Mouse (Mus musculus): ENCODE measurements around the gene Hsd11b1. TPM values are rescaled to one million over a fixed set of nuclear protein-coding genes. Genes with fewer than 3 reads are reported as not detected.

The Hsd11b1 gene
- polyA plus RNA-seq, 1 experiment from 2014 or later, result not detected

DNA sequence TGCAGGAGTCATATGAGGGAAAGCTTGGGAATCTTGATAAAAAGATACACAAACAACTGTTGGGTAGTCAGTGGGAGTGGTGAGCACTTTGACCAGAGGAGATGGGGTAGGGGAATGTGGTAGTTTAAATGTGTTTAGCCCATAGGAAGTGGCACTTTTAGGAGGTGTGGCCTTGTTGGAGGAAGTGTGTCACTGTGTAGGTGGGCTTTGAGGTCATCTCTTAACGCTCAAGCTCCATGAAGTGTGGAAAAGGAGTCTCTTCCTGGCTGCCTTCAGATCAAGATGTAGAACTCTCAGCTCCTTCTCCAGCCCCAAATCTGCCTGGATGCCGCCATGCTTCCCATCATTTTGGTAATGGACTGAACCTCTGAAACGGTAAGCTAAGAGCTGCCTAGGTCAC lies 56.4 kb downstream of the Hsd11b1 start, which contains the start of gene Lamb3:
Gene Lamb3 (plus strand): TSS at position 197 of the 400 bp plus-strand sequence.
- 92% methylated on average over 3 of the region's 3 CpGs for WGBS
- Histone ChIP-seq H3K4me1 (ENCODE audit: control insufficient read depth, insufficient read depth, low read length) (no peaks in the 10 kb centered on the region), H3K36me3 (ENCODE audit: control insufficient read depth, insufficient read depth, low read length) (no peaks in the 10 kb centered on the region), H3K27me3 (ENCODE audit: control insufficient read depth, insufficient read depth, low read length) (no peaks in the 10 kb centered on the region), H3K4me3 (ENCODE audit: low read depth, low read length) (no peak within 1 kb of the TSS), H3K9ac (ENCODE audit: low read length) (no peak within 1 kb of the TSS), H3K27ac (ENCODE audit: low read depth, low read length) (no peak within 1 kb of the TSS), H3K9me3 (ENCODE audit: control insufficient read depth, low read length) (no peaks in the 10 kb centered on the region), H3K4me2 (ENCODE audit: low read depth) (no peak within 1 kb of the TSS)
- no peak for DNase-seq (ENCODE audit: low spot score)
- ATAC-seq (ENCODE audit: insufficient read depth, low FRiP score, low TSS enrichment), result no peak

DNA sequence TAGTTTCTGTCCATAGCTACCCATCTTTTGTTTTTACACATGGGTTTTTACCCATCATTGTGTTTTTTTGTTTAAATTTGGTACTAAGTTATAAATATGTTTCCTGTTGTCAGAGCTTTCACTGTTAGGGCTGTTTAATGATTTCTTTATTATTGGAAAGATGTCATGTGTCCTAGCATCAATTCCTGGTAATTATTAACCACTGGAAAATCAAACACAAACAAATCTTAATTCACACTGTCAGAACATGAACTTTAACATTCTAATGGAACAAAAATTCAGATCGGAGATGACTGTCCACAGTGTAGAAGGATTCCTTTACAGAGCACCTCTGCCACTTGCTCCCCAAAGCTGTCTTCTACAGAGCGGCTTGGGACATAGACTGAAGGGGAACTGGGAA lies 58.4 kb downstream of the Hsd11b1 start:
- no peak overlapping the region for H3K9ac ChIP-seq (ENCODE audit: low read length)
- H3K4me3 ChIP-seq (ENCODE audit: low read depth, low read length), result no peak overlapping the region
- DNase-seq (ENCODE audit: low spot score), result no peak
- H3K27me3 ChIP-seq (ENCODE audit: control insufficient read depth, insufficient read depth, low read length), result no peaks in the 10 kb centered on the region
- H3K9me3 ChIP-seq (ENCODE audit: control insufficient read depth, low read length), result no peaks in the 10 kb centered on the region
- H3K27ac ChIP-seq (ENCODE audit: low read depth, low read length), result no peak overlapping the region
- H3K4me1 ChIP-seq (ENCODE audit: control insufficient read depth, insufficient read depth, low read length), result no peaks in the 10 kb centered on the region
- 97% methylated on average over 2 of the region's 2 CpGs for WGBS
- no peak overlapping the region for H3K4me2 ChIP-seq (ENCODE audit: low read depth)
- no peak for ATAC-seq (ENCODE audit: insufficient read depth, low FRiP score, low TSS enrichment)
- H3K36me3 ChIP-seq (ENCODE audit: control insufficient read depth, insufficient read depth, low read length), result no peaks in the 10 kb centered on the region

DNA sequence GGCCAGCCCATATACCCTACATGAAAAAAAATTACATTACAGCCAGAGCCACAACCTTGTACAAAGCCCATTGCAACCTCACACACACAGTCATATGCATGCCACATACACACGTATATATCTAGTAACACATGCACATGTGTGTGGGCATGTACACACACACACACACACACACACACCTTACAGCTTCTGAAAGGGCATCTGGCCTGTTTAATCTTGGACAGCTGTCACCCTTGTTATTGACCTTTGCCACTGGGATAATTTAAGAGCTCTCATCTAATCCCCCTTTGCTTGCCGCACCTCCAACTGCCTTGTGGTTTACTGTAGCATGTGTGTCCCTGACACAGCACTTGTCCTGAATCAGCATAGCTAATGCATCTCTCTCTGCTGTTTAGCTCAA lies 60.1 kb downstream of the Hsd11b1 start:
- no peak for DNase-seq (ENCODE audit: low spot score)
- no peak for ATAC-seq (ENCODE audit: insufficient read depth, low FRiP score, low TSS enrichment)

DNA sequence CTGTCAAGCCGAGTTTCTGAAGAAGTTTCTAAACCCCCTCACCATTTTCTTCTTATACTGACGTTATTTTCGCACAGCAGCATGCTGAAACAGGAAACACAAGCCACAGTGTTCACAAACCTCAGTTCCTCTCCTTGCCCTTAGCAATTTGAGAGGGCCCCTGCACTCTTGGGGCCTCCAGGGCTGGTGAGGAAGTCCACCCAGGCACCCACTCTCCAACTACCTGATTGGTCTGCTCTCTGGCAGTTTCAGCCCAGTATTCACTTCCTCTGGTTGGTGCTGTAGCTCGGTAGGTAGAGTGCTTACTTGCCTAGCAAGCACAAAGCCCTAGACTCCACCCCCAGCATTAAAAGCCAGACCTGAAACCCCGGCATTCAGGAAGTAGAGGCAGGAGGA lies 62.5 kb downstream of the Hsd11b1 start, which contains the start of gene Traf3ip3:
Gene Traf3ip3 (minus strand): TSS at position 321 of the 396 bp plus-strand sequence.
- ATAC-seq (ENCODE audit: insufficient read depth, low FRiP score, low TSS enrichment) (no peak), DNase-seq (ENCODE audit: low spot score) (no peak)
- 67% methylated on average over 5 of the region's 5 CpGs for WGBS

More for the DNA sequence above, 60.1 kb downstream of the Hsd11b1 start:
- H3K9ac ChIP-seq (ENCODE audit: low read length), result no peak overlapping the region
- no peaks in the 10 kb centered on the region for H3K9me3 ChIP-seq (ENCODE audit: control insufficient read depth, low read length)
- no peak overlapping the region for H3K4me3 ChIP-seq (ENCODE audit: low read depth, low read length)
- 84% methylated on average over 2 of the region's 2 CpGs for WGBS
- H3K27me3 ChIP-seq (ENCODE audit: control insufficient read depth, insufficient read depth, low read length), result no peaks in the 10 kb centered on the region
- H3K36me3 ChIP-seq (ENCODE audit: control insufficient read depth, insufficient read depth, low read length), result no peaks in the 10 kb centered on the region
- H3K4me2 ChIP-seq (ENCODE audit: low read depth), result no peak overlapping the region
- no peak overlapping the region for H3K27ac ChIP-seq (ENCODE audit: low read depth, low read length)
- H3K4me1 ChIP-seq (ENCODE audit: control insufficient read depth, insufficient read depth, low read length), result no peaks in the 10 kb centered on the region

DNA sequence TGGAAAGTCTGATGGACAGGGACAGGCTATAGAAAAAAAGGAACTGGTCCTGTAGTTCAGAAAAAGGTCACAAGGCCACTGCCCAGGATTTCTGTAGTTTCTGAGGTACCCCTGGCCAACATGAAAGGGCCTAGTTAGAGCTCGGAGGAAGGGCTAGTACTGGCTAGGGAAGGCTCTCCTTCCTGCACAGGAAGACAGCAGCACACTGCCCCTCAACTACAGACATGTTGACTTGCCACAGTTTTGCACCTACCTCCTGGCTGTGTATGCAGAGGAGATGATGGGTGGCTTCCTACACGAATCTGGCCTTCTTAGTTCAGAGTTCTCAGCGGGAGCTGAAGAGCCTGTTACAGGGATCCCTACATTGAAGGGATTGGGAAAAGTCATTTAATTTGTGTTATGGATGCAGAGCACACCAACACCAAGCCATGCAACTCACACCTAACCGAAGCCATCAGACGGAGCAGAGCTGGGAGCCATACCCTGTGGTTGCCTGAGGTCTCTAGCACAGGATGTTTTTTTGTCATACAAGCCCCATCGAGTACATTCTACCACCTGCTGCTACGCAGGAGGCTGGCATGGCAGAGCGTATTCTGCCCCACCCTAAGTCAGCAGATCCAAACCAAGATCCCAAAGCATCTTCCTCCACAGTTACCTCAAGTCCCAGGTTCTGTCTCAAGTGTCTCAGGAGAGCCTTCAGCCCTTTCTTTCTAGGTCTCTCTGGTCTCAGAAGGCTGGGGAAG lies 63.1 kb downstream of the Hsd11b1 start:
- Histone ChIP-seq H3K4me3 (ENCODE audit: low read depth, low read length) (no peak overlapping the region), H3K36me3 (ENCODE audit: control insufficient read depth, insufficient read depth, low read length) (no peaks in the 10 kb centered on the region), H3K9me3 (ENCODE audit: control insufficient read depth, low read length) (no peaks in the 10 kb centered on the region), H3K27ac (ENCODE audit: low read depth, low read length) (no peak overlapping the region), H3K9ac (ENCODE audit: low read length) (no peak overlapping the region), H3K4me1 (ENCODE audit: control insufficient read depth, insufficient read depth, low read length) (no peaks in the 10 kb centered on the region), H3K4me2 (ENCODE audit: low read depth) (no peak overlapping the region), H3K27me3 (ENCODE audit: control insufficient read depth, insufficient read depth, low read length) (no peaks in the 10 kb centered on the region)
- no peak for ATAC-seq (ENCODE audit: insufficient read depth, low FRiP score, low TSS enrichment)
- DNase-seq (ENCODE audit: low spot score), result no peak
- 89% methylated on average over 8 of the region's 8 CpGs for WGBS

More for the DNA sequence above, 62.5 kb downstream of the Hsd11b1 start, which contains the start of gene Traf3ip3:
- Histone ChIP-seq H3K9ac (ENCODE audit: low read length) (no peak within 1 kb of the TSS), H3K4me2 (ENCODE audit: low read depth) (no peak within 1 kb of the TSS), H3K27ac (ENCODE audit: low read depth, low read length) (no peak within 1 kb of the TSS; the same call in 1 of the 2 replicates), H3K4me3 (ENCODE audit: low read depth, low read length) (no peak within 1 kb of the TSS), H3K9me3 (ENCODE audit: control insufficient read depth, low read length) (no peaks in the 10 kb centered on the region), H3K27me3 (ENCODE audit: control insufficient read depth, insufficient read depth, low read length) (no peaks in the 10 kb centered on the region), H3K36me3 (ENCODE audit: control insufficient read depth, insufficient read depth, low read length) (no peaks in the 10 kb centered on the region), H3K4me1 (ENCODE audit: control insufficient read depth, insufficient read depth, low read length) (no peaks in the 10 kb centered on the region)

DNA sequence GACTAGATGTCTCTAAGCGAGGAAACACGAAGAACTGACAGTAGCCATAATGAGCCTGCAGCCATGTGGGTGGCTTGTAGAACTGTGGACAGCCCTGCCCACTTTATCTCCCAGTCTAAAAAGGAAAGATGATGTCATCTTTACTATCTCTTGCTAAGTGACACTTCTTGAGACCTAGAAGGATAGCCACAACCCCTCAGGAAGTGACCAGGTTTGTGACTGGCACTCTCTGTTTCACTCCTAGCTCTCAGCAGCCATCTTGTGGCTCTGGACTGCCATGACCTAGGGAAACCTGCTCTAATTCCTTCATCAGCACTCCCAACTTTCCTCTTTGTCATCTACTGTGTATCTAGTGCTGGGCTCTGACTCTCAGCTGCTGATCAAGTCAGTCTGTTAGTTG lies 65.6 kb downstream of the Hsd11b1 start:
- no peak overlapping the region for H3K4me2 ChIP-seq (ENCODE audit: low read depth)
- H3K27me3 ChIP-seq (ENCODE audit: control insufficient read depth, insufficient read depth, low read length), result no peaks in the 10 kb centered on the region
- no peaks in the 10 kb centered on the region for H3K9me3 ChIP-seq (ENCODE audit: control insufficient read depth, low read length)
- no peaks in the 10 kb centered on the region for H3K36me3 ChIP-seq (ENCODE audit: control insufficient read depth, insufficient read depth, low read length)
- 91% methylated on average over 2 of the region's 2 CpGs for whole genome bisulfite sequencing
- no peak for ATAC-seq (ENCODE audit: insufficient read depth, low FRiP score, low TSS enrichment)
- H3K27ac ChIP-seq (ENCODE audit: low read depth, low read length), result no peak overlapping the region
- no peaks in the 10 kb centered on the region for H3K4me1 ChIP-seq (ENCODE audit: control insufficient read depth, insufficient read depth, low read length)
- DNase-seq (ENCODE audit: low spot score), result no peak
- H3K4me3 ChIP-seq (ENCODE audit: low read depth, low read length), result no peak overlapping the region
- H3K9ac ChIP-seq (ENCODE audit: low read length), result no peak overlapping the region

DNA sequence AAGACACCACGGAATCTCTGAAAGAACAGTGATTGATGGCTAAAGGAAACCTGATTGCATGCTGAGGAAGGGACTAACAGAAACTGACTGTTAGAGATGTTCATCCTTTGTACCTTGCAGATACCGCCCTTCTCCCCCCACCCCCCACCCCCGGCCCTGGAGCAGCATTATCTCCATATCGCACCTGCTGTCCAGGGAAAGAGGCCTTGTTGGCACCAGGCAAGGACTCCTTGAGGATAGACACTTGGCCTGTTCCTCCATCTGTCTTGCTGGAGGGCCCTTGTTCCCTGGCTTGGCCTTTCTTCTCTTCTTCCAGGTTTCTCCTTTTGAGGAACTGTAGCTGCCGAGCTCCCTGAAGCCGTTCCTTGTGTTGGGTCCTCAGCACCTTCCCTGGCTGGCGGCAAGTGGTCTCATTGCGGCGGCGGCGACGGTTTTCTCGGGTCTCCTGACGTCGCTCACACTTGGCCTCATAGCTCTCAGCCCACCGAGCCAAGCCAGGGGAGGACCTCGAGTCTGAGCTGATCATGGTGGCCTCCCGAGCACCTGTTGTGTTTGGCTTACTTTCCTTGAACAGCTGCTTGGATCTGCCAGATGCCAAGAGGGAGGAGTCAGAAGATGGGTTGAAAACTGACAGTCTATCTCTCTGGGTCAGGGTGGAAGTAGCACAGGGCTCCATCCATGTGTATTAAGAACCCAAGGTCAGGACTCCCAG lies 66.2 kb downstream of the Hsd11b1 start:
- no peak overlapping the region for H3K4me2 ChIP-seq (ENCODE audit: low read depth)
- no peaks in the 10 kb centered on the region for H3K36me3 ChIP-seq (ENCODE audit: control insufficient read depth, insufficient read depth, low read length)
- H3K4me3 ChIP-seq (ENCODE audit: low read depth, low read length), result no peak overlapping the region
- DNase-seq (ENCODE audit: low spot score) (no peak), ATAC-seq (ENCODE audit: insufficient read depth, low FRiP score, low TSS enrichment) (no peak)
- no peaks in the 10 kb centered on the region for H3K4me1 ChIP-seq (ENCODE audit: control insufficient read depth, insufficient read depth, low read length)
- no peaks in the 10 kb centered on the region for H3K27me3 ChIP-seq (ENCODE audit: control insufficient read depth, insufficient read depth, low read length)
- H3K9ac ChIP-seq (ENCODE audit: low read length), result no peak overlapping the region
- no peak overlapping the region for H3K27ac ChIP-seq (ENCODE audit: low read depth, low read length)
- WGBS, result 91% methylated on average over 18 of the region's 18 CpGs
- no peaks in the 10 kb centered on the region for H3K9me3 ChIP-seq (ENCODE audit: control insufficient read depth, low read length)

DNA sequence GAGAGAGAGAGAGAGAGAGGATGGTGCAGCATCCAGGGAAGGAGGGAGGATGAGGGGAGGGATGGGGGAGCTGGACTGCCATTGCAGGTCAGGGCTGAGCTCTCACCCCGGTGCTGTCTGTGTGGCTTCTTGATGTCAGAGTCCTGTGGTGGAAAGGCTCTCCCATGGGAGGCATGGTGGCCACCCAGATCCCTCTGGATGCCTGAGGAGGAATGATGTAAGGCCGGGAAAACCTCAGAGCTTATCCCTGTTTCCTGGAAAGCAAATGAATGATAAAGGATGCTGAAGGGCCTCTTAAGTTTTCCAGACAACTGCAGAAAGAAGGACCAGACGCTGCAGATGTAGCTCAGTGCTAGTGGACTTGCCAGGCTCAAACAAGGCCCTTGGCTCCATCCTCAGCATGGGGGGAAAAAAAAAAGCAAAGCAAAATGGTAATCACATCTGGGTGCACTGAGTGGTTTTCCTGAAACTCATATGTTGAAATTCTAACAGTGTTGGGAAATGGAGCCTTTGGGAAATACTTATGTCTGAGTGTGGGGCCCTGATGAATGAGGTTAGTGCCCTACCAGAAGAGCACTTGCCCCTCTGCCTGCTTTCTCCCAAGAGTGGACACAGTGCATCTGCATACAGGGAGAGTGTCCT lies 68.6 kb downstream of the Hsd11b1 start:
- H3K9ac ChIP-seq (ENCODE audit: low read length), result no peak overlapping the region
- H3K9me3 ChIP-seq (ENCODE audit: control insufficient read depth, low read length), result no peaks in the 10 kb centered on the region
- H3K4me3 ChIP-seq (ENCODE audit: low read depth, low read length), result no peak overlapping the region
- no peaks in the 10 kb centered on the region for H3K27me3 ChIP-seq (ENCODE audit: control insufficient read depth, insufficient read depth, low read length)
- no peaks in the 10 kb centered on the region for H3K4me1 ChIP-seq (ENCODE audit: control insufficient read depth, insufficient read depth, low read length)
- H3K27ac ChIP-seq (ENCODE audit: low read depth, low read length), result no peak overlapping the region
- no peaks in the 10 kb centered on the region for H3K36me3 ChIP-seq (ENCODE audit: control insufficient read depth, insufficient read depth, low read length)
- DNase-seq (ENCODE audit: low spot score) (no peak), ATAC-seq (ENCODE audit: insufficient read depth, low FRiP score, low TSS enrichment) (no peak)
- 65% methylated on average over 3 of the region's 3 CpGs for WGBS
- no peak overlapping the region for H3K4me2 ChIP-seq (ENCODE audit: low read depth)

All from neural tube, embryonic 11.5 days (tissue).